Mouse (Mus musculus) E14TG2a.4 (cell line): ENCODE measurements around the gene Plcb4.

Experiments used
- CTCF ChIP-seq: conservative IDR thresholded peaks from 2 replicates; pipeline ENCODE4 v1.5.1; 2014; ENCODE audit warnings: low read length
- NANOG ChIP-seq: IDR thresholded peaks from 2 replicates; pipeline ENCODE4 v1.6.1; 2014; ENCODE audit warnings: borderline replicate concordance, low read length, mixed read lengths

- no peak for TF ChIP-seq CTCF
- no peak for TF ChIP-seq NANOG
Measured at GRCm38 (mm10) chr2:136051688-136052289, 393.0 kb downstream of the Plcb4 start, which contains the start of gene Lamp5.
